Mouse (Mus musculus) stomach, postnatal 0 days (tissue): ENCODE data around the gene Zbtb24. TPM values are rescaled to one million over a fixed set of nuclear protein-coding genes. Genes with fewer than 3 reads are reported as not detected.

Experiments
- ATAC-seq: fragments of 200-750 bp; cut with Nextera tagmentation; 2 replicates; pipeline ENCODE4 v1.8.0; 2017; ENCODE audit not compliant: low FRiP score, low TSS enrichment
- DNase-seq: peaks from one replicate; pipeline ENCODE4 v3.0.0-alpha.2; 2016; ENCODE audit warnings: low spot score
- H3K27ac ChIP-seq: fragments of 300-500 bp; sonication (generic); replicated peaks from 2 replicates; pipeline ENCODE4 v1.5.1; 2014; ENCODE audit warnings: mild to moderate bottlenecking, control low read depth
- H3K27me3 ChIP-seq: fragments of 300-500 bp; sonication (generic); 2 replicates; pipeline ENCODE4 v1.6.1; 2014; ENCODE audit warnings: low read length; ENCODE audit not compliant: control insufficient read depth, insufficient read depth
- H3K36me3 ChIP-seq: fragments of 300-500 bp; sonication (generic); 2 replicates; pipeline ENCODE4 v1.6.1; 2014; ENCODE audit warnings: low read length, mixed read lengths; ENCODE audit not compliant: control insufficient read depth, insufficient read depth
- H3K4me1 ChIP-seq: fragments of 300-500 bp; sonication (generic); replicated peaks from 2 replicates; pipeline ENCODE4 v1.6.1; 2014; ENCODE audit warnings: antibody characterized with exemption; ENCODE audit not compliant: control insufficient read depth, insufficient read depth
- H3K4me2 ChIP-seq: fragments of 300-500 bp; sonication (generic); replicated peaks from 2 replicates; pipeline ENCODE4 v1.6.1; 2014; ENCODE audit warnings: low read depth, mild to moderate bottlenecking, control low read depth, moderate library complexity
- H3K4me3 ChIP-seq: fragments of 300-500 bp; sonication (generic); 2 replicates; pipeline ENCODE4 v1.5.1; 2014; ENCODE audit warnings: low read depth, low read length, control low read depth
- H3K9ac ChIP-seq: fragments of 300-500 bp; sonication (generic); 2 replicates; pipeline ENCODE4 v1.6.1; 2014; ENCODE audit warnings: mild to moderate bottlenecking, low read length, control low read depth, mixed read lengths
- H3K9me3 ChIP-seq: fragments of 300-500 bp; sonication (generic); 2 replicates; pipeline ENCODE4 v1.6.1; 2016; ENCODE audit warnings: low read length; ENCODE audit not compliant: control insufficient read depth
- CTCF ChIP-seq: IDR thresholded peaks from 2 replicates; pipeline ENCODE4 v1.5.1; 2016; ENCODE audit warnings: antibody characterized with exemption, low read depth, mild to moderate bottlenecking, moderate library complexity
- EP300 ChIP-seq: optimal IDR thresholded peaks from 2 replicates; pipeline ENCODE3; 2016; ENCODE audit warnings: antibody characterized with exemption
- WGBS: fragments of 180-500 bp; shearing (Covaris S2); extraction: QIAGEN DNeasy Blood & Tissue Kit; methylation state at CpG from one replicate; pipeline ENCODE4 v1.1.7; 2014; 5-methylcytosine and 5-hydroxymethylcytosine counted together
- polyA plus RNA-seq: library from polyadenylated mRNA; unstranded; fragments of >200 nt; fragmentation: Nextera tagmentation; extraction: Ambion mirVana; gene quantifications from 2 replicates; pipeline ENCODE4 v1.2.1, GENCODE M21; 2015

The Zbtb24 gene
- polyA plus RNA-seq, 1 experiment from 2014 or later, result 8.6 TPM

DNA sequence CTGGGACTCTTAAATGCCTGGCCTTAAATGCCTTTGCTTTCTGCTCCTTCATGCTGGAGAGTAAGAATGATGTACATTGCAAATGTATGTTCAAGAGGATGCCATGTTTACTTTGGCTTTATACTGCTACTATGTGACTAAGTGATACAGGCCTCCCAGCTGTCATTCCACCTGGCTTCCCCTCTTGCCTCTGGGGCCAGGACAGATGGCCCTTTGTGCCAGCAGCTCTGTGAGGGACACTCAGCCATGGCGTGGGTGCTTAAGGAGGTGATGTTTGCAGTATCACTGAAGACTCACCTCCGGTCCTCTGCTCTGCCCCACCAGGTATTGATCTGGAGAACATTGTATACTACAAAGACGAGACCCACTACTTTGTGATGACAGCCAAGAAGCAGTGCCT, 29.8 kb downstream of the Zbtb24 start:
- H3K4me1 ChIP-seq, result no peaks in the 10 kb centered on the region
- ATAC-seq, result no peak

DNA sequence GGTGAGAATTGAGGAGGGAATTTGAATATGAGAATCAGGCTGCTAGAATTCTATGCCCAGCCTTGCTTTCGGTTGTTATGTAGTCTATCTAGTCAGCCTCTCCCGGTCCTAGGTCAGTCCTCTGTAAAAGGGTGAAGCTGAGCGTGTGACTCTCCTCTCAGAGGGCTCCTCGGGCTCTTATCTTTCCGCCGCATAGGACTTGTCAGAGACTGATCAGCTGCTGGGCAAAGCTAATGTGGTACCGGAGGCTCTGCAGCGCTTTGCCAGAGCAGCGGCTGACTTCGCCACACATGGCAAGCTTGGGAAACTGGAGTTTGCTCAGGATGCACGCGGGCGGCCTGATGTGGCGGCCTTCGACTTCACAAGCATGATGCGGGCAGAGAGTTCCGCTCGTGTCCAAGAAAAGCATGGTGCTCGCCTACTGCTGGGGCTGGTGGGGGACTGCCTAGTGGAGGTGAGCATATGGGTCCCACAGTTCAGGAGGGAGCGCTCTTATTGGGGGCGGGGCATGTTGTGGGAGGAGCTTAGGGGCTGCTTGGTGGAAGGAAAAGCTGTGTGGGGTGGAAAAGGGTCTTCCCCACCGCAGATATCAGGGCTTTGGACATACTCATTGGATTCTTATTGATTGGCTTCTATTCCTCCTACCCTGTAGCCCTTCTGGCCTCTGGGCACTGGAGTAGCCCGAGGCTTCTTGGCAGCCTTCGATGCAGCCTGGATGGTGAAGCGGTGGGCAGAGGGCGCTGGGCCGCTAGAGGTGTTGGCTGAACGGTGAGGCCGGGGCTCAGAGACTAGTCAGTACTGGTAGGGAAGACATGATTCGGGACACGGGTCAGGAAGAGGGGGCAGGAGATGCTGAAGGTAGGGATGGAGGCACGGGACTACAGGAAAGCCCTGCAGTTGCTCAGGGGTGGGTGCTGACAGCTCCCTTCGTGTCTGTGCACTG, 31.0 kb downstream of the Zbtb24 start:
- H3K9me3 ChIP-seq, result no peaks in the 10 kb centered on the region
- H3K27me3 ChIP-seq, result no peaks in the 10 kb centered on the region
- no peak overlapping the region for H3K4me2 ChIP-seq
- no peak overlapping the region for H3K27ac ChIP-seq
- TF ChIP-seq CTCF (no peak), EP300 (no peak)
- no peak overlapping the region for H3K9ac ChIP-seq
- ATAC-seq (no peak), DNase-seq (no peak)
- no peak overlapping the region for H3K4me3 ChIP-seq
- WGBS, result 72% methylated on average over 33 of the region's 33 CpGs
- H3K36me3 ChIP-seq, result peaks cover 31% of the 10 kb centered on the region
- no peaks in the 10 kb centered on the region for H3K4me1 ChIP-seq

More for the DNA sequence above, 29.8 kb downstream of the Zbtb24 start:
- no peak overlapping the region for H3K4me3 ChIP-seq
- no peaks in the 10 kb centered on the region for H3K27me3 ChIP-seq
- H3K4me2 ChIP-seq, result no peak overlapping the region
- H3K9me3 ChIP-seq, result no peaks in the 10 kb centered on the region
- WGBS, result 82% methylated on average over 3 of the region's 3 CpGs
- TF ChIP-seq CTCF, result no peak
- no peak for TF ChIP-seq EP300
- H3K9ac ChIP-seq, result no peak overlapping the region
- H3K27ac ChIP-seq, result no peak overlapping the region
- DNase-seq, result no peak
- H3K36me3 ChIP-seq, result peaks cover 23% of the 10 kb centered on the region

DNA sequence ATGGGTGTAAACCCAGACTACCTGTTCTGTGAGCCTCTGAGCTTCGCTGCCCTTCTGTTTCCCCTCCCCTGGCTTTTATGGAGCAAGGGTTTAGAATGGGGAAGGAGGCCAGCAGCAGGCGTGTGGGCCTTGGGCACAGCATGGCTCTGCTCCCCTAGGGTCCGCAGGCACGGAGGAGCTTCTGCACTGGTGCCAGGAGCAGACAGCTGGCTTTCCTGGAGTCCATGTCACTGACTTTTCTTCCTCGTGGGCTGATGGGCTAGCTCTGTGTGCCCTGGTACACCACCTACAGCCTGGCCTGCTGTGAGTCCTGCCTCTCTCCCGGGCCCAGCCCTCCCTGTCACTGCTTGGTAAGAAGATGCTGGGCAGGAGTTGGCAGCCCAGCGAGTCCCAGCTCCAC, 32.3 kb downstream of the Zbtb24 start:
- Histone ChIP-seq H3K27me3 (no peaks in the 10 kb centered on the region), H3K36me3 (peaks cover 34% of the 10 kb centered on the region), H3K9ac (no peak overlapping the region), H3K27ac (no peak overlapping the region), H3K9me3 (no peaks in the 10 kb centered on the region), H3K4me2 (no peak overlapping the region), H3K4me3 (no peak overlapping the region), H3K4me1 (no peaks in the 10 kb centered on the region)
- 82% methylated on average over 7 of the region's 7 CpGs for WGBS
- DNase-seq, result no peak
- TF ChIP-seq CTCF (no peak), EP300 (no peak)
- no peak for ATAC-seq

DNA sequence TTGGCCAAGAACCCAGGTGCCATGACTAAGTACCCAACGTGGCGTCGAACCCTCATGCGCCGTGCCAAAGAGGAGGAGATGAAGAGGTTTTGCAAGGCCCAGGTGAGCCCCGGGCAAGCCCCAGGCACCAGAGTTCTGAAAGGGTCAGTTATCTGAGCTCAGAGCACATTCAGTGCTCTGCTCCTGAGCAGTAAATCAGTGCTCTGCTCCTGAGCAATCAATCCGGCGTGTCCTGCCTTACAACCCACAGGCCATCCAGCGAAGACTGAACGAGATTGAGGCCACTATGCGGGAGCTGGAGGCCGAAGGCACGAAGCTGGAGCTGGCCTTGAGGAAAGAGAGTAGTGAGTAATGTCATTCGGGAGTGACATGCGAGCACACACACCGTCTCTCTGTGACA, 35.6 kb downstream of the Zbtb24 start:
- peaks cover 30% of the 10 kb centered on the region for H3K36me3 ChIP-seq
- no peak overlapping the region for H3K4me3 ChIP-seq
- WGBS, result 89% methylated on average over 16 of the region's 16 CpGs
- DNase-seq, result no peak
- H3K27ac ChIP-seq, result no peak overlapping the region
- H3K27me3 ChIP-seq, result no peaks in the 10 kb centered on the region
- H3K4me2 ChIP-seq, result no peak overlapping the region
- ATAC-seq, result no peak
- TF ChIP-seq CTCF, result no peak
- TF ChIP-seq EP300, result no peak
- peaks cover 13% of the 10 kb centered on the region; the same call in 1 of the 2 replicates for H3K4me1 ChIP-seq
- no peak overlapping the region for H3K9ac ChIP-seq
- no peaks in the 10 kb centered on the region for H3K9me3 ChIP-seq

DNA sequence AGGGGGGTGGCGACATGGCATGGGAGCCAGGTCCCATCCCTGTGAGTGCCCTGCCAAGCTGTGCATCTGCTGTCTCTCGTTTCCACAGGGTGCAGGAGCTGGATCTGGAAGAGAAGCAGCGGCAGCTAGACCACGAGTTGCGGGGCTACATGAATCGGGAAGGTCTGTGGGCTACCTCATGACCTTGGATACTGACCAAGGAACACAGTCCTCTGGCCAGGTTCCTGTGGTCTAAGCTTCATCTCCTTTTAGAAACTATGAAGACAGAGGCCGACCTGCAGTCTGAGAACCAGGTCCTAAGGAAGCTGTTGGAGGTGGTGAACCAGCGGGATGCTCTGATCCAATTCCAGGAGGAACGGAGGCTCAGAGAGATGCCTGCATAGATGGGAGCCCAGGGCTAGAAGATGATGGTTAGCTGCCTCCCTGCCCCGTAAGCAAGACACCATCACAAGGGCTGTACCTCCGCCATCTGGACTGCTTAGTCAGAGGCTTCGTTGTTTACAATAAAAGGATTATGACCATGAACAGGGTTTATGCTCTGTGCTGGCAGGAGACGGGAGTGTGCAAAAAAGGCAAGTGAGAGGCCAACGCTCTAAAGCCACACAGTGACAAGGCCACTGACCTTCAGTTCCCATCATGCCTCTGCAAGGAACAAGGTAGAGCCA, 36.5 kb downstream of the Zbtb24 start:
- DNase-seq (no peak), ATAC-seq (no peak)
- Histone ChIP-seq H3K4me3 (no peak overlapping the region), H3K27ac (peak overlapping the region; percentile 56), H3K27me3 (no peaks in the 10 kb centered on the region), H3K36me3 (peaks cover 28% of the 10 kb centered on the region), H3K9ac (no peak overlapping the region), H3K4me1 (peaks cover 13% of the 10 kb centered on the region; the same call in 1 of the 2 replicates), H3K4me2 (no peak overlapping the region), H3K9me3 (no peaks in the 10 kb centered on the region)
- TF ChIP-seq EP300 (no peak), CTCF (no peak)
- WGBS, result 64% methylated on average over 14 of the region's 14 CpGs
